Mouse (Mus musculus): ENCODE results near the gene Slc5a5.

Slc5a5 gene

GRCm38 (mm10) chr8:70892022-70892895 is at the start of gene Slc5a5:
Gene Slc5a5, minus strand, starts transcription at chr8:70892757.
- no peak for DNase-seq (ENCODE audit: low read depth, low spot score)

- peak; percentile 57 for DNase-seq (ENCODE audit: low read depth, low spot score)
Observed at GRCm38 (mm10) chr8:70941478-70941877, 48.9 kb upstream of the Slc5a5 start.

- no peak for DNase-seq (ENCODE audit: low read depth, low spot score)
Observed at GRCm38 (mm10) chr8:70937200-70937599, 44.6 kb upstream of the Slc5a5 start.

- no peak for DNase-seq (ENCODE audit: low read depth, low spot score)
Observed at GRCm38 (mm10) chr8:70934786-70935185, 42.2 kb upstream of the Slc5a5 start.

- DNase-seq (ENCODE audit: low read depth, low spot score) = no peak
Observed at GRCm38 (mm10) chr8:70933036-70933435, 40.5 kb upstream of the Slc5a5 start.

- no peak for DNase-seq (ENCODE audit: low read depth, low spot score)
Observed at GRCm38 (mm10) chr8:70931731-70932130, 39.2 kb upstream of the Slc5a5 start.

- no peak for DNase-seq (ENCODE audit: low read depth, low spot score)
Observed at GRCm38 (mm10) chr8:70928778-70929322, 36.3 kb upstream of the Slc5a5 start.

- DNase-seq (ENCODE audit: low read depth, low spot score) = no peak
Observed at GRCm38 (mm10) chr8:70928096-70928495, 35.5 kb upstream of the Slc5a5 start.

GRCm38 (mm10) chr8:70926396-70926795 is 33.8 kb upstream of the Slc5a5 start:
- no peak for DNase-seq (ENCODE audit: low read depth, low spot score)

- no peak for DNase-seq (ENCODE audit: low read depth, low spot score)
Observed at GRCm38 (mm10) chr8:70925754-70926153, 33.2 kb upstream of the Slc5a5 start.

GRCm38 (mm10) chr8:70924151-70924550 is 31.6 kb upstream of the Slc5a5 start:
- no peak for DNase-seq (ENCODE audit: low read depth, low spot score)

GRCm38 (mm10) chr8:70920049-70920922 is 27.7 kb upstream of the Slc5a5 start:
- DNase-seq (ENCODE audit: low read depth, low spot score) = no peak

- peak; percentile 70 for DNase-seq (ENCODE audit: low read depth, low spot score)
Observed at GRCm38 (mm10) chr8:70914704-70915103, 22.1 kb upstream of the Slc5a5 start.

- no peak for DNase-seq (ENCODE audit: low read depth, low spot score)
Observed at GRCm38 (mm10) chr8:70913523-70913922, 21.0 kb upstream of the Slc5a5 start.

GRCm38 (mm10) chr8:70912955-70913354 is 20.4 kb upstream of the Slc5a5 start:
- DNase-seq (ENCODE audit: low read depth, low spot score) = no peak

- peak; percentile 69 for DNase-seq (ENCODE audit: low read depth, low spot score)
Observed at GRCm38 (mm10) chr8:70911596-70911995, 19.0 kb upstream of the Slc5a5 start.

GRCm38 (mm10) chr8:70907518-70907917 is 15.0 kb upstream of the Slc5a5 start:
- DNase-seq (ENCODE audit: low read depth, low spot score) = no peak

- DNase-seq (ENCODE audit: low read depth, low spot score) = peak; percentile 89
Observed at GRCm38 (mm10) chr8:70905831-70906736, 13.5 kb upstream of the Slc5a5 start, which contains the start of gene Map1s. Gene Map1s, plus strand, starts transcription at chr8:70905932.

GRCm38 (mm10) chr8:70905463-70905830 is 12.9 kb upstream of the Slc5a5 start:
- no peak for DNase-seq (ENCODE audit: low read depth, low spot score)

- DNase-seq (ENCODE audit: low read depth, low spot score) = no peak
Observed at GRCm38 (mm10) chr8:70904532-70904931, 12.0 kb upstream of the Slc5a5 start.

GRCm38 (mm10) chr8:70903582-70903981 is 11.0 kb upstream of the Slc5a5 start:
- no peak for DNase-seq (ENCODE audit: low read depth, low spot score)

Measured in R1 (cell line).